Mouse (Mus musculus) embryonic fibroblast, embryonic 13.5 days (primary cell): ENCODE measurements at regions not wholly inside any gene's neighbourhood (a gene's known extent, or its start where the extent isn't known, plus 50 kb on each side); places are given as distances from the start of the nearest gene placed in this dataset.

ENCODE experiments used
- CTCF ChIP-seq: IDR thresholded peaks from 2 replicates; pipeline ENCODE4 v1.5.1; 2011; ENCODE audit warnings: mild to moderate bottlenecking, control low read depth, low read length, moderate library complexity, borderline replicate concordance; ENCODE audit not compliant: insufficient read depth
- POLR2A ChIP-seq: IDR thresholded peaks from 2 replicates; pipeline ENCODE4 v1.6.1; 2011; ENCODE audit warnings: low read depth, mild to moderate bottlenecking, control low read depth, low read length, moderate library complexity

DNA sequence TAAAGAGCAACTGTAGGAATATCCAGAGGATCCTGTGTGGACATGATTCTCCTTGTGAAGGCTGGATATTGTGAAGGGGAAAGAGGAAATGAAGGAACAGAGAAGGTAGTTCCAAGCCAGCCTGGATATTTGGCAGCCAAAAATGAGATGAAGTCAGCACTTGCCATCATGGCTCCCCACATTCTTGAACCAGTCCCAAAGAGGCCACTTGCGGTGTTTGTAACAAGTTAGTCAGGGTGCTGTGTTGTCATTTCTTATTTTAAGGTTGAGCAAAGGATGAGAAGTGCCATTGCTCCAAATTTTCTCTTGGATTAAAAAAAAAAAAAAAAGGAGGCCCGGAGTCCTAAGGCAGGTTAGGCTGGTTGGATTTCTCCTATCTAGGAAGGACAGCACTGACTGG is 63.3 kb upstream of the Hif1a start:
- TF ChIP-seq CTCF, result no peak
- no peak for TF ChIP-seq POLR2A
